Mouse (Mus musculus) hindbrain, embryonic 11.5 days (tissue): ENCODE results near the gene Elfn2. TPM values are rescaled to one million over a fixed set of nuclear protein-coding genes. Genes with fewer than 3 reads are reported as not detected.

Experiments used
- ATAC-seq: fragments of 200-750 bp; cut with Nextera tagmentation; 2 replicates; pipeline ENCODE4 v1.8.0; 2017; ENCODE audit warnings: mild to moderate bottlenecking, moderate TSS enrichment, moderate library complexity; ENCODE audit not compliant: low FRiP score
- DNase-seq: peaks from one replicate; pipeline ENCODE4 v3.0.0-alpha.2; 2015; ENCODE audit warnings: low spot score
- H3K27ac ChIP-seq: fragments of 300-500 bp; sonication (generic); 2 replicates; pipeline ENCODE4 v1.5.1; 2014; ENCODE audit warnings: mild to moderate bottlenecking, low read depth, low read length
- H3K27me3 ChIP-seq: fragments of 300-500 bp; sonication (generic); 2 replicates; pipeline ENCODE4 v1.6.1; 2014; ENCODE audit warnings: mild to moderate bottlenecking, low read length, moderate library complexity, mixed read lengths; ENCODE audit not compliant: control insufficient read depth, insufficient read depth
- H3K36me3 ChIP-seq: fragments of 300-500 bp; sonication (generic); 2 replicates; pipeline ENCODE4 v1.6.1; 2014; ENCODE audit warnings: mild to moderate bottlenecking, low read length, moderate library complexity, mixed read lengths; ENCODE audit not compliant: control insufficient read depth, insufficient read depth
- H3K4me1 ChIP-seq: fragments of 300-500 bp; sonication (generic); replicated peaks from 2 replicates; pipeline ENCODE4 v1.6.1; 2014; ENCODE audit warnings: low read length, mixed read lengths; ENCODE audit not compliant: control insufficient read depth, insufficient read depth
- H3K4me2 ChIP-seq: fragments of 300-500 bp; sonication (generic); replicated peaks from 2 replicates; pipeline ENCODE4 v1.6.1; 2014; ENCODE audit warnings: mild to moderate bottlenecking, low read depth, low read length
- H3K4me3 ChIP-seq: fragments of 300-500 bp; sonication (generic); 2 replicates; pipeline ENCODE4 v1.5.1; 2014; ENCODE audit warnings: low read depth, low read length
- H3K9ac ChIP-seq: fragments of 300-500 bp; sonication (generic); 2 replicates; pipeline ENCODE4 v1.6.1; 2014; ENCODE audit warnings: low read depth, low read length
- H3K9me3 ChIP-seq: fragments of 300-500 bp; sonication (generic); 2 replicates; pipeline ENCODE4 v1.6.1; 2016; ENCODE audit warnings: low read length; ENCODE audit not compliant: control insufficient read depth
- WGBS: fragments of 180-500 bp; shearing (Covaris S2); extraction: QIAGEN DNeasy Blood & Tissue Kit; methylation state at CpG from one replicate; pipeline ENCODE4 v1.1.7; 2014; 5-methylcytosine and 5-hydroxymethylcytosine counted together
- polyA plus RNA-seq: library from polyadenylated mRNA; unstranded; fragments of >200 nt; fragmentation: Nextera tagmentation; extraction: Ambion mirVana; gene quantifications from 2 replicates; pipeline ENCODE4 v1.2.1, GENCODE M21; 2014

Elfn2 gene
- polyA plus RNA-seq, 1 experiment from 2014 or later = 0.85 TPM

GRCm38 (mm10) chr15:78664268-78664667 is 54.3 kb downstream of the Elfn2 start:
- Histone ChIP-seq H3K4me2 (no peak overlapping the region), H3K27me3 (no peaks in the 10 kb centered on the region), H3K9ac (no peak overlapping the region), H3K27ac (no peak overlapping the region), H3K36me3 (no peaks in the 10 kb centered on the region), H3K4me1 (no peaks in the 10 kb centered on the region), H3K9me3 (no peaks in the 10 kb centered on the region), H3K4me3 (no peak overlapping the region)
- no peak for DNase-seq
- no peak for ATAC-seq
- WGBS = 56% methylated on average over 5 of the region's 5 CpGs

- ATAC-seq = no peak
- H3K9me3 ChIP-seq = no peaks in the 10 kb centered on the region
- DNase-seq = no peak
- WGBS = 43% methylated on average over 4 of the region's 4 CpGs
- no peaks in the 10 kb centered on the region for H3K36me3 ChIP-seq
- no peak overlapping the region for H3K9ac ChIP-seq
- no peak overlapping the region for H3K27ac ChIP-seq
- H3K27me3 ChIP-seq = no peaks in the 10 kb centered on the region
- H3K4me2 ChIP-seq = no peak overlapping the region
- H3K4me1 ChIP-seq = no peaks in the 10 kb centered on the region
- no peak overlapping the region for H3K4me3 ChIP-seq
Observed at GRCm38 (mm10) chr15:78651169-78651568, 67.4 kb downstream of the Elfn2 start.

GRCm38 (mm10) chr15:78647746-78648145 is 70.8 kb downstream of the Elfn2 start:
- H3K9me3 ChIP-seq = no peaks in the 10 kb centered on the region
- no peak for DNase-seq
- ATAC-seq = no peak
- no peaks in the 10 kb centered on the region for H3K4me1 ChIP-seq
- H3K9ac ChIP-seq = no peak overlapping the region
- H3K27ac ChIP-seq = no peak overlapping the region
- no peak overlapping the region for H3K4me2 ChIP-seq
- 75% methylated on average over 4 of the region's 4 CpGs for WGBS
- H3K4me3 ChIP-seq = no peak overlapping the region
- H3K27me3 ChIP-seq = no peaks in the 10 kb centered on the region
- H3K36me3 ChIP-seq = no peaks in the 10 kb centered on the region

GRCm38 (mm10) chr15:78644606-78645005 is 74.0 kb downstream of the Elfn2 start:
- no peaks in the 10 kb centered on the region for H3K4me1 ChIP-seq
- no peaks in the 10 kb centered on the region for H3K9me3 ChIP-seq
- DNase-seq (no peak), ATAC-seq (no peak)
- H3K4me3 ChIP-seq = no peak overlapping the region
- WGBS = 63% methylated on average over 8 of the region's 8 CpGs
- H3K9ac ChIP-seq = no peak overlapping the region
- H3K36me3 ChIP-seq = no peaks in the 10 kb centered on the region
- H3K27me3 ChIP-seq = no peaks in the 10 kb centered on the region
- no peak overlapping the region for H3K27ac ChIP-seq
- no peak overlapping the region for H3K4me2 ChIP-seq

- ATAC-seq (no peak), DNase-seq (no peak)
- H3K27ac ChIP-seq = 0 out of 2 replicates have a peak overlapping the region, but pooled peaks have one; percentile 6
- H3K9me3 ChIP-seq = no peaks in the 10 kb centered on the region
- 21% methylated on average over 6 of the region's 6 CpGs for WGBS
- H3K4me2 ChIP-seq = no peak overlapping the region
- H3K36me3 ChIP-seq = no peaks in the 10 kb centered on the region
- no peaks in the 10 kb centered on the region for H3K4me1 ChIP-seq
- no peak overlapping the region for H3K4me3 ChIP-seq
- H3K9ac ChIP-seq = no peak overlapping the region
- no peaks in the 10 kb centered on the region for H3K27me3 ChIP-seq
Observed at GRCm38 (mm10) chr15:78643633-78644032, 74.9 kb downstream of the Elfn2 start.

GRCm38 (mm10) chr15:78635231-78635630 is 83.3 kb downstream of the Elfn2 start:
- H3K36me3 ChIP-seq = no peaks in the 10 kb centered on the region
- no peaks in the 10 kb centered on the region for H3K27me3 ChIP-seq
- DNase-seq = no peak
- H3K4me2 ChIP-seq = no peak overlapping the region
- H3K9me3 ChIP-seq = no peaks in the 10 kb centered on the region
- H3K4me3 ChIP-seq = no peak overlapping the region
- H3K4me1 ChIP-seq = peaks cover 20% of the 10 kb centered on the region
- 54% methylated on average over 7 of the region's 7 CpGs for WGBS
- ATAC-seq = no peak
- no peak overlapping the region for H3K9ac ChIP-seq
- H3K27ac ChIP-seq = no peak overlapping the region

- 31% methylated on average over 10 of the region's 10 CpGs for WGBS
- peak; percentile 69 for ATAC-seq
Observed at GRCm38 (mm10) chr15:78634095-78634737, 84.4 kb downstream of the Elfn2 start.

GRCm38 (mm10) chr15:78633413-78633812 is 85.2 kb downstream of the Elfn2 start:
- Histone ChIP-seq H3K9ac (0 out of 2 replicates have a peak overlapping the region, but pooled peaks have one; percentile 15), H3K4me1 (peaks cover 20% of the 10 kb centered on the region), H3K27ac (peak overlapping the region; percentile 79), H3K36me3 (no peaks in the 10 kb centered on the region), H3K27me3 (no peaks in the 10 kb centered on the region), H3K9me3 (no peaks in the 10 kb centered on the region), H3K4me2 (no peak overlapping the region), H3K4me3 (no peak overlapping the region)
- ATAC-seq = 0 out of 2 replicates have a peak, but pooled peaks have one; percentile 26
- DNase-seq = peak; percentile 76
- WGBS = 31% methylated on average over 5 of the region's 5 CpGs

More at GRCm38 (mm10) chr15:78634095-78634737, 84.4 kb downstream of the Elfn2 start:
- Histone ChIP-seq H3K36me3 (no peaks in the 10 kb centered on the region), H3K27me3 (no peaks in the 10 kb centered on the region), H3K4me1 (peaks cover 20% of the 10 kb centered on the region), H3K9ac (no peak overlapping the region), H3K27ac (peak overlapping the region; percentile 79), H3K4me3 (no peak overlapping the region), H3K4me2 (no peak overlapping the region), H3K9me3 (no peaks in the 10 kb centered on the region)
- DNase-seq = peak; percentile 85

GRCm38 (mm10) chr15:78632387-78632786 is 86.2 kb downstream of the Elfn2 start:
- WGBS = 62% methylated on average over 2 of the region's 2 CpGs

More at GRCm38 (mm10) chr15:78632387-78632786, 86.2 kb downstream of the Elfn2 start:
- Histone ChIP-seq H3K36me3 (no peaks in the 10 kb centered on the region), H3K4me1 (peaks cover 20% of the 10 kb centered on the region), H3K4me3 (no peak overlapping the region), H3K4me2 (no peak overlapping the region), H3K9ac (no peak overlapping the region), H3K27me3 (no peaks in the 10 kb centered on the region), H3K27ac (no peak overlapping the region), H3K9me3 (no peaks in the 10 kb centered on the region)
- ATAC-seq (0 out of 2 replicates have a peak, but pooled peaks have one; percentile 18), DNase-seq (peak; percentile 39)
